Mouse (Mus musculus) ovary, adult 18-20 months (tissue): Measurements from ENCODE around the gene Pacsin1.
A peak's percentile ranks its signal among the peaks of the same experiment; 100 is the strongest.
"Not testable (repeated sequence)": the region's sequence is repeated elsewhere in the genome, so short reads cannot be mapped to it uniquely, and the experiment has no call there.

Experiments
- DNase-seq: peaks from one replicate; pipeline ENCODE4 v3.0.0; 2022; ENCODE audit warnings: low spot score, mixed read lengths

Pacsin1 gene

GRCm38 (mm10) chr17:27655089-27656010 is at the start of gene Pacsin1:
Gene Pacsin1 (plus strand): TSS chr17:27655509.
- no peak for DNase-seq

GRCm38 (mm10) chr17:27609576-27609975 is 45.7 kb upstream of the Pacsin1 start:
- no peak for DNase-seq

GRCm38 (mm10) chr17:27610679-27611518 is 44.4 kb upstream of the Pacsin1 start:
- DNase-seq, result no peak

GRCm38 (mm10) chr17:27611519-27611884 is 43.8 kb upstream of the Pacsin1 start:
- no peak for DNase-seq

GRCm38 (mm10) chr17:27611994-27612393 is 43.3 kb upstream of the Pacsin1 start:
- DNase-seq, result no peak

GRCm38 (mm10) chr17:27613016-27613415 is 42.3 kb upstream of the Pacsin1 start:
- DNase-seq, result no peak

- no peak for DNase-seq
These were observed 39.9 kb upstream of the Pacsin1 start for GRCm38 (mm10) chr17:27615388-27615787.

- DNase-seq, result no peak
These were observed 34.1 kb upstream of the Pacsin1 start for GRCm38 (mm10) chr17:27621161-27621560.

GRCm38 (mm10) chr17:27621705-27622531 is 33.4 kb upstream of the Pacsin1 start:
- no peak for DNase-seq

GRCm38 (mm10) chr17:27622611-27623359 is 32.5 kb upstream of the Pacsin1 start:
- DNase-seq, result peak; percentile 19

- DNase-seq, result peak; percentile 81
These were observed 31.7 kb upstream of the Pacsin1 start, which contains the start of gene Nudt3 for GRCm38 (mm10) chr17:27623360-27624326. Gene Nudt3 (minus strand): TSS chr17:27623495.

GRCm38 (mm10) chr17:27625455-27626251 is 29.7 kb upstream of the Pacsin1 start:
- DNase-seq, result no peak

GRCm38 (mm10) chr17:27626681-27627080 is 28.6 kb upstream of the Pacsin1 start:
- no peak for DNase-seq

- no peak for DNase-seq
These were observed 27.9 kb upstream of the Pacsin1 start for GRCm38 (mm10) chr17:27627451-27627850.

- no peak for DNase-seq
These were observed 26.9 kb upstream of the Pacsin1 start for GRCm38 (mm10) chr17:27628376-27628775.

- peak; percentile 61 for DNase-seq
These were observed 25.9 kb upstream of the Pacsin1 start for GRCm38 (mm10) chr17:27629249-27630020.

GRCm38 (mm10) chr17:27634871-27635574 is 20.3 kb upstream of the Pacsin1 start, which contains the start of gene RPS10-NUDT3:
Gene RPS10-NUDT3 (minus strand): TSS chr17:27635222.
- DNase-seq, result peak; percentile 85

GRCm38 (mm10) chr17:27635575-27635903 is 19.8 kb upstream of the Pacsin1 start:
- not testable (repeated sequence) for DNase-seq
